Mouse (Mus musculus): ENCODE results near the gene Gm10184. TPM values are rescaled to one million over a fixed set of nuclear protein-coding genes. Genes with fewer than 3 reads are reported as not detected.
"Not testable (repeated sequence)": the region's sequence is repeated elsewhere in the genome, so short reads cannot be mapped to it uniquely, and the experiment has no call there.

Gene Gm10184
- 100 to 1,000 TPM in 1 of 3 experiments, 10 to 100 TPM in 2; 14.2 to 250 (median 17.2) TPM for polyA plus RNA-seq (2017; shearing (Covaris generic))

DNA sequence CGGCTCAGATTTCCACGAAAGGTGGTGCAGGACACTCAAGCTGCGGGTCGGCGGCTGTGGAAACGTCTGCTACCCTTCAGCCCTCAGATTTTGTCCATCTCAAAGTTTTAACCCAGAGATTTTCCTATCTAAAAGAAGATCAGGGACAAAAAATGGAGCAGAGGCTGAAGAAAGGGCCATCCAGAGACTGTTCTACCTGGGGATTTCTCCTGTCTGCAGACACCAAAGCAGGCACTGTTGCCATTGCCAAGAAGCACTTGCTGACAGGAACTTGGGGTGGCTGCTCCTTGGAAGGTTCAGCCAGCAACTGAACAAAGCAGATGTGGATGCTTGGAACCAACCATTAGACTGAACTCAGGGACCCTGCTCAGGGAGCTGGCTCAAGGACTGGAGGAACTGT is at the start of gene Gm10184:
TSS of gene Gm10184 (minus strand) at position 101 of the 400 bp plus-strand sequence.
- ATAC-seq: no peak

DNA sequence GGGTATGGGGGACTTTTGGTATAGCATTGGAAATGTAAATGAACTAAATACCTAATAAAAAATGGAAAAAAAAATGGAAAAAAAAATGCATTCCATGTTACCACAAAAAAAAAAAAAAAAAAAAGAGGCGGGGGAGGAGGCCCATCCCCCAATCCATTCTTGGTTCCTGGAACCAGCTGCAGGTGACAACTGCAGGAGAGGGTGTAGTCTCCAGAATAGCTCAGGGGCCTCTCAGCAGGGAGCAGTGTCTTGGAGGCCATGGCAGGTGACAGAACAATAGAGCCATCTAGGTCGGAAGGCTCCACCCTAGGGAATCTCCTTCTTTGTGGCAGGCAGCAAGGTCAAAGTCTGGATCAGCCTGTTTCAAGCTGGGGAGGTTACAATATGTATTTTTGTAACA is 23.7 kb upstream of the Gm10184 start:
- no peak for ATAC-seq

DNA sequence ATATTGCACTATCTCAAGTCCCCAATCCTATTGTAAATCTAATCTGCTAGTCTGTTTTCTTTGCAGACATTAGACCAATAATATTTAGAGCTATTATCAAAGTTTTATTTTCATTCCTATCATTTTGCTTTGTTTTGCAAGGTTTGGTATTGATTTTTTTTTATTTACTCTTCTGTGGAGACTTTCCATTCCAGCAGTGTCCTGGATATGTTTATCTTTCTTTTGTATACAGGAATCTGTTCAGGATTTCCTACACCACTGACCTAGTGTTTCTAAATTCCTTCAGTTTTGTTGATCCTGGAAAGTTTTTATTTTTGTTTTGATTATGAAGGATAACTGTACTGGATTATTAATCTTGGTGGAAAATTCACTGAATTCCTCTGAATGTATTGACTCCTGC is 2.6 kb downstream of the Gm10184 start:
- ATAC-seq: no peak

DNA sequence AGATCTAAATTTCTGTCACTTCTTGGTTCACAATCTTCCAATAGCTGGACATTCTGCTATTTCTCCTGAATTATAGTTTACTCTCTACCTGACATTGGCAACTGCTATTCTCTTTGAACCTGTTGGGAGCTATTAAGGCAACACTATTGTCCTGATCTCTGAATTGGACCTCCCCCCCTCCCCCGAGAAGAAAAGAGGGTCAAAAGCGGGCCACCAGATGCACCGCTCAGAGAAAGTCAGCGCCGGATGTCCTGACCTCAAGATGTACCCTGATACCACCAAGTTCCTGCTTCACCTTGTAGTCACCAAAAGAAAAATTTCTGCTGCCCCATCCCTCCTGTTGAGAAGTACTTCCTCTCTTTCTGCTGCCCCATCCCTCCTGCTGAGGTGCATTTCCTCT is 5.5 kb downstream of the Gm10184 start:
- not testable (repeated sequence) for ATAC-seq

DNA sequence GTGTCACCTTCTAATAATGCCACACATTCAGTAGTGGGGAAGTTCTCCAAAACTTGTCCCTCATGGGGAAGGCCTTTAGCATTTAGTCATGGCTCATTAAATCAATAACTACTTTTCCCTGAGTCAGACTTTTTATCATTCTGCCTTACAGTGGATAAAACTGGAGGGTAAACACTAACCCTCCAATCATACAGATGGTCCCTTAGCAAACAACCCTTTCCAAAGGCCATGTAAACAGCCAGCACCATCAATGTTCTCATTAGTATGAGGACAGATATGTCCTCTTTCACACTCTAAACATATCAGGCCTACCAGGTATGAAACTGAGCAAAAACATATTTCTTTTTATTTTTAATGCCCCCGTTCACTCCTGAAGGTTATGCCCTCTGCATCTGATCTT is 7.5 kb downstream of the Gm10184 start:
- ATAC-seq: no peak

DNA sequence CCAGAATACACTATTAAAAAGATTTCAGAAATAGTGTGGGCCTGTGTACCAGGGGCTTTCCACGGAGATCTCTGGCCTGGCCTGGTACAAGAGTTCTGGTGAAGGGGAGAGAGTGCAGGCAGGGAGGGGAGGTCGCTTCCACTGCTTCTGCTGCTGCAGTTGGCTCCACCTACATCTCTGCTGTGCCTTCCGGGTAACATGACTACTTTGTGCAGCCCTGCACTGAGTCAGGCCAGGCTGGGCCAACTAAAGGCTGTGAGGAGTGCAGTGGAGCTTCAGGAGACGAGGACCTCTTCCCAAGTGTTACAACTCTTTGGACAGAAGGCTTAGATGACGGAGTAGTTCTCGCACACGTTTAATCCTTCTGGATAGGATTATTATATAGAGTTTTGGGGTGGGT is 9.6 kb downstream of the Gm10184 start:
- ATAC-seq: no peak

DNA sequence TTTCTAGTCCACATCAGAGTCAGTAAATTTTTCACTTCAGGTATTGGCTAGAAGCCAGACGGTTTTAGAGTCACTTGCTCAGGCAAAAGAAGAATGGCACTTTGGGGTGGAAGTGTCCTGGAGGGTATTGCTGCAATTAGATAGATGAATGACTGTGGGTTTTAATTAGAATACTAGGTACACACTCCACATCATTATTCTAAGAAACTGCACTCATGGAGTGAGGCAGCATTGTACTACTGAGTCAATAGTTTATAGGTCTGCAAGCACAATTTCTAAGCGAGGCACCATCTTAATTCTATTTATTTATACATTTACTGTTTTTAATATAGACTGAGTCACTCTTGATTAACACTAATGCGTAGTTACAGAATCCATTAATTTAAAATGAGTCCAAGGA is 10.4 kb downstream of the Gm10184 start:
- ATAC-seq: no peak

DNA sequence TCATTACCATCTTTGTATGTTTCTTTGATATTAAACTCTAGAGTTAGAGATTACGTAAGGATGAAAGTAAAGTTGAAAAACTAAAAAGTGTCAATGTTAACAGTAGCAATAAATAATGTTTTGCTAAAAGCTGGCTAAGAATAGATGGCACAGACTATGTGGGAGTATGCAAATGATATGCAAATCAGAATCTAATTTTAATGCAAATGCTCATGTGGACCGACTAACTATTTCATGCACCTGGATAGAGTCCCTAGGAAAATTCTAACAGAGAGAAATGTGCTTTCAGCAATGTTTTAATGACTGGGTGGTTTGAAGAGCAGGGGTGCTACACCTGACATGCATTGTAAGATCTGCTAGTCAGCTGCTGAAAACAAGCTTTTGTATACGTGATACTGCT is 45.3 kb downstream of the Gm10184 start:
- no peak for ATAC-seq

Measured in inflammation-experienced regulatory T-cells, adult 6 months (primary cell).